ENCODE assay signal across 21 mouse cellular contexts in the genomic region with DNA sequence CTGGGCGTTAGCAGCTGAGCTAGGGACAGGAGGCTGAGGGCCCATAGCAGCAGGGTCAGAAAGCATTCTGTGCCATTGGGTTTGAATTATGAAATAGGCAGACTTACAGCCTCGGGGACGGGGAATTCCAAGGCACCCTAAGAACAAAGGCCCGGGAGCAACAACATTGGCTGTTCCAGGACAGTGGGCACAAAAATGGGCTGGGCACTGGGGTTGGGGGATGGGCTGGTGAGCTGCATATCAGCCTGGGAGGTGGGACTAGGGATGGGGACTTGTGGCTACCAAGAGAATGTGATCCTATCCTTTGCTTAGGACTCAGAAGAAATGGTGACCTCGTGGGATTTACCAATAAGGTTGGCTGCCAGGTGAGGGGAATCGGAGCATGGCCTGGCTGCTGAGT. TPM values are rescaled to one million over a fixed set of nuclear protein-coding genes. Genes with fewer than 3 reads are reported as not detected.
DNase-seq lines count a peak whose midpoint lies in the region; ATAC-seq and TF ChIP-seq lines count a peak whose summit lies in the region.
"Had no signal": no experiment of that assay in that cellular context is flagged by ENCODE, and none has a peak within 500 bp of the region (broad histone marks: within the 10 kb centered on the region; RNA-seq: fewer than 3 reads in every experiment).

No protein-coding gene starts in this region.

- H3K27ac ChIP-seq in kidney, embryonic 14.5 days (ENCODE audit: low read depth, low read length): peak overlapping the region; percentile 62; the same call in 1 of the 2 replicates
- H3K27ac ChIP-seq in intestine, embryonic 16.5 days (ENCODE audit: low read length): peak overlapping the region; percentile 71
- H3K27ac ChIP-seq: embryonic facial prominence, embryonic 12.5 days; forebrain, embryonic 12.5 days had no signal

- H3K27me3 ChIP-seq in kidney, embryonic 14.5 days (ENCODE audit: control insufficient read depth, insufficient read depth, low read length): no peaks in the 10 kb centered on the region
- peaks cover 18% of the 10 kb centered on the region; the same call in 1 of the 2 replicates for H3K27me3 ChIP-seq in E14TG2a.4 (ENCODE audit: insufficient read depth, low read length)
- H3K27me3 ChIP-seq in intestine, embryonic 16.5 days (replicated peaks; ENCODE audit: control insufficient read depth, insufficient read depth, low read length): no peaks in the 10 kb centered on the region
- H3K27me3 ChIP-seq: embryonic facial prominence, embryonic 12.5 days; forebrain, embryonic 12.5 days; hindbrain, embryonic 12.5 days; Patski had no signal

- DNase-seq in kidney, adult 11 months: no peak
- peak; percentile 27 for DNase-seq in kidney, postnatal 10 days
- no peak for DNase-seq in kidney, postnatal 25 days
- DNase-seq in spleen, postnatal 14 days (ENCODE audit: low spot score in 2 of 2): no peak
- DNase-seq: adrenal gland, postnatal 14 days; cerebellum, adult 11-12 months; cerebellum, adult 9-10 months; cerebellum, postnatal 25 days; forebrain, postnatal 0 days; gastrocnemius, postnatal 14 days; heart, postnatal 10 days; heart, postnatal 4 days had no signal

- H3K9me3 ChIP-seq in kidney, embryonic 14.5 days (ENCODE audit: control insufficient read depth, low read length): no peaks in the 10 kb centered on the region
- H3K9me3 ChIP-seq in E14TG2a.4 (ENCODE audit: low read length): no peaks in the 10 kb centered on the region
- H3K9me3 ChIP-seq in intestine, embryonic 16.5 days (ENCODE audit: control insufficient read depth, low read length): no peaks in the 10 kb centered on the region
- H3K9me3 ChIP-seq: embryonic facial prominence, embryonic 12.5 days; forebrain, embryonic 12.5 days; hindbrain, embryonic 12.5 days had no signal

- WGBS in kidney, embryonic 14.5 days: 46% methylated on average over 6 of the region's 6 CpGs
- WGBS in intestine, embryonic 16.5 days: 66% methylated on average over 6 of the region's 6 CpGs

- H3K36me3 ChIP-seq in kidney, embryonic 14.5 days (ENCODE audit: control insufficient read depth, insufficient read depth, low read length): no peaks in the 10 kb centered on the region
- H3K36me3 ChIP-seq in E14TG2a.4 (ENCODE audit: insufficient read depth, low read length): no peaks in the 10 kb centered on the region
- H3K36me3 ChIP-seq in intestine, embryonic 16.5 days (ENCODE audit: control insufficient read depth, insufficient read depth, low read length): no peaks in the 10 kb centered on the region
- H3K36me3 ChIP-seq: embryonic facial prominence, embryonic 12.5 days; forebrain, embryonic 12.5 days; hindbrain, embryonic 12.5 days had no signal

- no peak overlapping the region for H3K9ac ChIP-seq in kidney, embryonic 14.5 days (ENCODE audit: low read depth, low read length)
- H3K9ac ChIP-seq in intestine, embryonic 16.5 days (ENCODE audit: low read depth, low read length): no peak overlapping the region
- H3K9ac ChIP-seq: embryonic facial prominence, embryonic 12.5 days; forebrain, embryonic 12.5 days; forebrain, postnatal 0 days; hindbrain, embryonic 12.5 days had no signal

- no peak for TF ChIP-seq CTCF in E14TG2a.4 (conservative IDR thresholded peaks at IDR 0.05; ENCODE audit: low read length)

- 0 out of 2 replicates have a peak, but pooled peaks have one; percentile 25 for ATAC-seq in kidney, embryonic 14.5 days (ENCODE audit: low FRiP score, low TSS enrichment)
- ATAC-seq in intestine, embryonic 16.5 days: peak; percentile 16; the same call in 1 of the 2 replicates
- ATAC-seq in megakaryocyte, adult 5-6 weeks (ENCODE audit: poor library complexity, severe bottlenecking): no peak
- ATAC-seq: activated CD4-positive, CD25-positive, alpha-beta regulatory T cell, adult 4 months; forebrain, postnatal 0 days; Patski had no signal

- no peak overlapping the region for H3K4me3 ChIP-seq in kidney, embryonic 14.5 days (ENCODE audit: low read length)
- H3K4me3 ChIP-seq in E14TG2a.4 (replicated peaks; ENCODE audit: low read length): 0 out of 2 replicates have a peak overlapping the region, but pooled peaks have one; percentile 17
- H3K4me3 ChIP-seq in intestine, embryonic 16.5 days (ENCODE audit: low read length): no peak overlapping the region
- H3K4me3 ChIP-seq: embryonic facial prominence, embryonic 12.5 days; forebrain, embryonic 12.5 days; hindbrain, embryonic 12.5 days had no signal

- H3K4me2 ChIP-seq in kidney, embryonic 14.5 days (replicated peaks; ENCODE audit: low read depth, low read length): no peak overlapping the region
- no peak overlapping the region for H3K4me2 ChIP-seq in intestine, embryonic 16.5 days (ENCODE audit: low read depth, low read length)
- H3K4me2 ChIP-seq: embryonic facial prominence, embryonic 12.5 days; forebrain, embryonic 12.5 days; hindbrain, embryonic 12.5 days had no signal

- H3K4me1 ChIP-seq in kidney, embryonic 14.5 days (ENCODE audit: control insufficient read depth, insufficient read depth, low read length): peaks cover 17% of the 10 kb centered on the region
- H3K4me1 ChIP-seq in E14TG2a.4 (replicated peaks; ENCODE audit: low read depth, low read length): peaks cover 63% of the 10 kb centered on the region
- peaks cover 20% of the 10 kb centered on the region for H3K4me1 ChIP-seq in intestine, embryonic 16.5 days (ENCODE audit: control insufficient read depth, insufficient read depth, low read length)
- H3K4me1 ChIP-seq: forebrain, embryonic 12.5 days had no signal

RNA-seq across cellular contexts. Expression of gene Ets2, which starts 15.6 kb away (rescaled TPM):
- polyA plus RNA-seq in kidney, embryonic 14.5 days (2014; fragmentation: Nextera tagmentation; extraction: Ambion mirVana): 30.3 and 46.5 TPM in 2 replicates
- 58.6 and 59.8 TPM in 2 replicates for polyA plus RNA-seq in intestine, embryonic 16.5 days (2015; fragmentation: Nextera tagmentation; extraction: Ambion mirVana)
- total RNA-seq in megakaryocyte, adult 5-6 weeks (2015): 7.6 and 8.7 TPM in 2 replicates
- total RNA-seq in megakaryocyte, adult 5-6 weeks (2017): 5.9 TPM in 2 replicates
